Mouse (Mus musculus) forebrain, embryonic 15.5 days (tissue): ENCODE results near the gene Depp1. TPM values are rescaled to one million over a fixed set of nuclear protein-coding genes. Genes with fewer than 3 reads are reported as not detected.
"Not testable (repeated sequence)": the region's sequence is repeated elsewhere in the genome, so short reads cannot be mapped to it uniquely, and the experiment has no call there.

Source experiments
- ATAC-seq: fragments of 200-750 bp; cut with Nextera tagmentation; replicated peaks from 2 replicates; pipeline ENCODE4 v1.8.0; 2017; ENCODE audit warnings: mild to moderate bottlenecking, moderate TSS enrichment, moderate library complexity
- H3K27ac ChIP-seq: fragments of 300-500 bp; sonication (generic); replicated peaks from 2 replicates; pipeline ENCODE4 v1.5.1; 2015; ENCODE audit warnings: mild to moderate bottlenecking, inconsistent platforms
- H3K27me3 ChIP-seq: fragments of 300-500 bp; sonication (generic); 2 replicates; pipeline ENCODE4 v1.6.1; 2015; ENCODE audit warnings: inconsistent platforms
- H3K36me3 ChIP-seq: fragments of 300-500 bp; sonication (generic); 2 replicates; pipeline ENCODE4 v1.6.1; 2015; ENCODE audit warnings: mild to moderate bottlenecking, inconsistent platforms
- H3K4me1 ChIP-seq: fragments of 300-500 bp; sonication (generic); 2 replicates; pipeline ENCODE4 v1.6.1; 2015; ENCODE audit warnings: inconsistent platforms
- H3K4me2 ChIP-seq: fragments of 300-500 bp; sonication (generic); replicated peaks from 2 replicates; pipeline ENCODE4 v1.6.1; 2015; ENCODE audit warnings: mild to moderate bottlenecking, inconsistent platforms
- H3K4me3 ChIP-seq: fragments of 300-500 bp; sonication (generic); 2 replicates; pipeline ENCODE4 v1.5.1; 2015; ENCODE audit warnings: mild to moderate bottlenecking, inconsistent platforms
- H3K9ac ChIP-seq: fragments of 300-500 bp; sonication (generic); replicated peaks from 2 replicates; pipeline ENCODE4 v1.6.1; 2015; ENCODE audit warnings: mild to moderate bottlenecking, inconsistent platforms
- H3K9me3 ChIP-seq: fragments of 300-500 bp; sonication (generic); 2 replicates; pipeline ENCODE4 v1.6.1; 2016; ENCODE audit warnings: inconsistent platforms
- WGBS: fragments of 180-500 bp; shearing (Covaris S2); methylation state at CpG from one replicate; pipeline ENCODE4 v1.1.7; 2015; ENCODE audit warnings: mixed read lengths; 5-methylcytosine and 5-hydroxymethylcytosine counted together
- polyA plus RNA-seq: library from polyadenylated mRNA; unstranded; fragments of >200 nt; fragmentation: Nextera tagmentation; extraction: Ambion mirVana; gene quantifications from 2 replicates; pipeline ENCODE4 v1.2.1, GENCODE M21; 2015

The Depp1 gene
- 7.2 and 8.1 TPM in 2 replicates for polyA plus RNA-seq

DNA sequence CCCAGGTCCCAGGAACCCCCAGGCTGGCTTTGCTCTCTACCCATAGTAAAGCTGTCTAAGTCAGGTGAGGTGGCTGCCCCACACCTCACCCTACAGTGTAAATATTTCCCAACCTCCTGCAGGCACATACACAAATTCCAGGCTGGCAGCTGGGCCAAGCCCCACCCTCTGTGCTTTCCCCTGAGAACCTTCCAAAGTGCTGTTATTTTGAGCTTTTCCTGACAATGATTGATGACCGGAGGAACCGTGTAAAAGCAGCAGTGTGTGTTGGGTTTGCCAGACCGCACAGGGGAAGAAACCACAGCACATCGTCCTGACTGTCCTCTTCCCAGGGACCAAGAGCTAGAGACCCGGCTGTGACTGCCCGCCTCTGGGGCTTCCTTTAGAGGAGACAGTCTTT is at the start of gene Depp1:
Gene Depp1, plus strand, starts transcription at position 204 of the 400 bp plus-strand sequence.
- no peak within 1 kb of the TSS for H3K27ac ChIP-seq
- H3K36me3 ChIP-seq: no peaks in the 10 kb centered on the region
- no peaks in the 10 kb centered on the region for H3K4me1 ChIP-seq
- H3K27me3 ChIP-seq: no peaks in the 10 kb centered on the region
- H3K4me2 ChIP-seq: no peak within 1 kb of the TSS
- no peak within 1 kb of the TSS for H3K9ac ChIP-seq
- ATAC-seq: no peak
- no peak within 1 kb of the TSS for H3K4me3 ChIP-seq
- WGBS: 72% methylated on average over 6 of the region's 6 CpGs
- H3K9me3 ChIP-seq: no peaks in the 10 kb centered on the region

GRCm38 (mm10) chr6:116600969-116601368 is 49.4 kb upstream of the Depp1 start:
- not testable (repeated sequence) for ATAC-seq, H3K9me3 ChIP-seq, H3K9ac ChIP-seq, H3K36me3 ChIP-seq, H3K27me3 ChIP-seq, H3K4me1 ChIP-seq, H3K4me3 ChIP-seq, H3K27ac ChIP-seq, H3K4me2 ChIP-seq

GRCm38 (mm10) chr6:116607230-116607629 is 43.2 kb upstream of the Depp1 start:
- no peaks in the 10 kb centered on the region for H3K36me3 ChIP-seq
- no peak for ATAC-seq
- H3K4me2 ChIP-seq: no peak overlapping the region
- no peaks in the 10 kb centered on the region for H3K9me3 ChIP-seq
- WGBS: 53% methylated on average over 4 of the region's 4 CpGs
- no peak overlapping the region for H3K9ac ChIP-seq
- no peaks in the 10 kb centered on the region for H3K27me3 ChIP-seq
- no peaks in the 10 kb centered on the region for H3K4me1 ChIP-seq
- H3K4me3 ChIP-seq: no peak overlapping the region
- no peak overlapping the region for H3K27ac ChIP-seq

DNA sequence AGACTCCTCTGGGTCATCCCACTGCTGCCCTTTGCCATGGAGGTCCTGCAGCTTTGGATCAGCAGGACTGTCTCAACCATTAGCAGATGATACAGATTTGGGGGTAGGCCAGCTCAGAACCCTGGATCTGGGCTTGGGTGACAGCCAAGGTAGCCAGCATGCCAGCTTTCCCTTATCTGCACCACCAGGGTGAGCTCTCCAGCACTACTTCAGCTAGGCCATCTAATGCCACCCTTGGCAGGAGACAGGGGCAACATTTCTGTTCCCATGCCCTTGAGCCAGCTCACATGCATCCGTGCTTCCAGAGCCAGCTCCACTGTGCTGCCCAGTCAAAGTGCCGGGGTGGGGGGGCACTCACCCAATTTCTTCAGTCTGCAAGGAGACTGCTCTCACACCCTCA is 34.7 kb upstream of the Depp1 start:
- no peaks in the 10 kb centered on the region for H3K36me3 ChIP-seq
- no peaks in the 10 kb centered on the region for H3K27me3 ChIP-seq
- H3K27ac ChIP-seq: no peak overlapping the region
- no peak for ATAC-seq
- H3K4me1 ChIP-seq: no peaks in the 10 kb centered on the region
- no peak overlapping the region for H3K9ac ChIP-seq
- H3K4me3 ChIP-seq: no peak overlapping the region
- 95% methylated on average over 2 of the region's 2 CpGs for WGBS
- no peak overlapping the region for H3K4me2 ChIP-seq
- H3K9me3 ChIP-seq: no peaks in the 10 kb centered on the region

- Histone ChIP-seq H3K27ac (no peak overlapping the region), H3K36me3 (no peaks in the 10 kb centered on the region), H3K9me3 (no peaks in the 10 kb centered on the region), H3K4me3 (no peak overlapping the region), H3K27me3 (no peaks in the 10 kb centered on the region), H3K4me1 (no peaks in the 10 kb centered on the region), H3K4me2 (no peak overlapping the region), H3K9ac (no peak overlapping the region)
- no peak for ATAC-seq
These were observed 32.3 kb upstream of the Depp1 start for GRCm38 (mm10) chr6:116618073-116618472.

DNA sequence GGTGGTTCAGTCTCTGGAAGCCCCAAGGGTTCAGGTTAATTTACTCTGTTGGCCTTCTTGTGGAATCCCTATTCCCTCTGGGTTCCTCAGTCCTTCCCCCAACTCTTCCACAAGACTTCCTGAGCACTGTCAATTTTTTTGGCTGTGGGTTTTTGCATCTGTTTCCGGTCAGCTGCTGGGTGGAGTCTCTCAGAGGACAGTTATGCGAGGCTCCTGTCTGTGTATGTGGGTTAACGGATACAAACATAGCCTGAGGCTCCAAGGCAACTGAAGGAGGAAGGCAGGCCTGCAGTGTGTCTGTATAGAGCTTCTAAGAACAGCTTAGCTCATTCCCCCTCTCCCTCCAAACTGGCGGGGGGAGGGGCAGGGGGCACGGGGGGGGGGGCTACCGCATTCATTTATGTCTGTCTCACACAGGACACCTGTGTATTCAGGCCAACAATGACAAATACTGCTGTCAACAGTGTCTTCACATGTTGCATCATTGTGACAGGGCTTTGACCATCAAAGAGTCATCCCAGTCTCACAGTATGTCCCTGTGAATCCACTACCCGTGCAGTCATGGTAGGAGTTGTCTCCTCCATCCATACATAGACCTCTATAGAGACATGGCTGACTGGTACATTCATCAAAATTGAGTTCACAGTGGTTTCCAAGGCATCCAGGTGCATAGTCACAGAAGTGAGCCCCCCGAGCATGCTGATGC is 28.9 kb upstream of the Depp1 start:
- H3K27ac ChIP-seq: no peak overlapping the region
- WGBS: 73% methylated on average over 8 of the region's 8 CpGs
- no peak for ATAC-seq

DNA sequence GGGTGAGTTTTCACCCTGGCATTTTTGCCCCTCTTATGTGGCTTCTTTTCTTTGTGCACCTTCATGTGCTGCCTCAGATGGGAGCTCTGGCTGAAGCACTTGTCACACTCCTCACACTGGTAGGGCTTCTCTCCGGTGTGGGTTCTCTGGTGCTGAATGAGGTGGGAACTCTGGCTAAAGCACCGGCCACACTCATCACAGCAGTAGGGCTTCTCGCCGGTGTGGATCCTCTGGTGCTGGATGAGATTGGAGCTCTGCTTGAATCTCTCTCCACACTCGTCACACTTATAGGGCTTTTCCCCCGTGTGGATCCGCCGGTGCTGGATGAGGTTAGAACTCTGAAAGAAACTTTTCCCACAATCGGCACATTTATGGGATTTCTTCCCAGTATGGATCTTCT is 24.0 kb upstream of the Depp1 start:
- not testable (repeated sequence) for H3K9me3 ChIP-seq, H3K9ac ChIP-seq, H3K4me3 ChIP-seq, H3K27me3 ChIP-seq, H3K4me2 ChIP-seq, H3K27ac ChIP-seq, ATAC-seq
- Histone ChIP-seq H3K4me1 (peaks cover 26% of the 10 kb centered on the region), H3K36me3 (peaks cover 27% of the 10 kb centered on the region)
- WGBS: 95% methylated on average over 9 of the region's 9 CpGs

More for the DNA sequence above, 28.9 kb upstream of the Depp1 start:
- Histone ChIP-seq H3K4me2 (no peak overlapping the region), H3K36me3 (peaks cover 21% of the 10 kb centered on the region), H3K9ac (no peak overlapping the region), H3K4me1 (peaks cover 8% of the 10 kb centered on the region), H3K27me3 (no peaks in the 10 kb centered on the region), H3K4me3 (no peak overlapping the region), H3K9me3 (no peaks in the 10 kb centered on the region)

GRCm38 (mm10) chr6:116628095-116628494 is 22.3 kb upstream of the Depp1 start:
- Histone ChIP-seq H3K9ac (peak overlapping the region; percentile 100), H3K4me2 (peak overlapping the region; percentile 65), H3K4me1 (peaks cover 26% of the 10 kb centered on the region), H3K27ac (peak overlapping the region; percentile 95), H3K36me3 (peaks cover 27% of the 10 kb centered on the region), H3K9me3 (no peaks in the 10 kb centered on the region), H3K4me3 (peak overlapping the region; percentile 97), H3K27me3 (no peaks in the 10 kb centered on the region)
- ATAC-seq: no peak
- WGBS: 9% methylated on average over 9 of the region's 9 CpGs

- H3K9me3 ChIP-seq: no peaks in the 10 kb centered on the region
- ATAC-seq: peak; percentile 98
- peaks cover 26% of the 10 kb centered on the region for H3K4me1 ChIP-seq
- H3K36me3 ChIP-seq: peaks cover 27% of the 10 kb centered on the region
- no peaks in the 10 kb centered on the region for H3K27me3 ChIP-seq
- WGBS: under 1% methylated on average over 55 of the region's 56 CpGs
- H3K4me2 ChIP-seq: peak within 1 kb of the TSS; percentile 65
- peak within 1 kb of the TSS; percentile 97 for H3K4me3 ChIP-seq
- peak within 1 kb of the TSS; percentile 95 for H3K27ac ChIP-seq
- H3K9ac ChIP-seq: peak within 1 kb of the TSS; percentile 100
These were observed 21.8 kb upstream of the Depp1 start, which contains the start of gene Zfp422 for GRCm38 (mm10) chr6:116628539-116629171. Zfp422 (minus strand) TSS chr6:116628999.

GRCm38 (mm10) chr6:116629766-116630165 is 20.6 kb upstream of the Depp1 start:
- H3K36me3 ChIP-seq: peaks cover 18% of the 10 kb centered on the region
- ATAC-seq: no peak
- H3K4me2 ChIP-seq: no peak overlapping the region
- no peaks in the 10 kb centered on the region for H3K9me3 ChIP-seq
- WGBS: 91% methylated on average over 10 of the region's 10 CpGs
- peaks cover 26% of the 10 kb centered on the region for H3K4me1 ChIP-seq
- H3K4me3 ChIP-seq: no peak overlapping the region
- no peak overlapping the region for H3K9ac ChIP-seq
- H3K27ac ChIP-seq: peak overlapping the region; percentile 95; the same call in 1 of the 2 replicates
- H3K27me3 ChIP-seq: no peaks in the 10 kb centered on the region

DNA sequence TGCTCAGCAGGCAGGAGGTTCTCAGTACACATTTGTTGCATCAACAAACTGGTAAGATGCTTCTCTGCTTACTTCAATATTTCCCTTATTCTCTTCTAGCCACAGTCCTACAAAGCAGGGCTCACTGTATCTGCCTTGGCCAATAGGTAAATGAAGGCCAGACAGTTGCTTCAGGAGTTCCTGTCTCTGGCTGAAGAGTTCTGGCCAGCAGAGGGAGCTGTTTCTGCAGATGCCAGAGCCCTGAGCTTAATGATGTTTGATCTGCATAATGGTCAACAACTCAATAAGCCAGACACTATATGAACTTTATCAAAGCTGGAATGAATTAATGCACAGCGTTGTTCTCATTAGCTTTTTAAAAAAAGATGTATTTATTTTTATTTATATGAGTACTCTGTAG is 18.3 kb upstream of the Depp1 start:
- no peak for ATAC-seq
- Histone ChIP-seq H3K4me2 (no peak overlapping the region), H3K4me1 (peaks cover 17% of the 10 kb centered on the region), H3K27me3 (no peaks in the 10 kb centered on the region), H3K9me3 (no peaks in the 10 kb centered on the region), H3K4me3 (no peak overlapping the region), H3K27ac (no peak overlapping the region), H3K9ac (no peak overlapping the region), H3K36me3 (no peaks in the 10 kb centered on the region)
- WGBS: 48% methylated on average over 1 of the region's 1 CpGs

DNA sequence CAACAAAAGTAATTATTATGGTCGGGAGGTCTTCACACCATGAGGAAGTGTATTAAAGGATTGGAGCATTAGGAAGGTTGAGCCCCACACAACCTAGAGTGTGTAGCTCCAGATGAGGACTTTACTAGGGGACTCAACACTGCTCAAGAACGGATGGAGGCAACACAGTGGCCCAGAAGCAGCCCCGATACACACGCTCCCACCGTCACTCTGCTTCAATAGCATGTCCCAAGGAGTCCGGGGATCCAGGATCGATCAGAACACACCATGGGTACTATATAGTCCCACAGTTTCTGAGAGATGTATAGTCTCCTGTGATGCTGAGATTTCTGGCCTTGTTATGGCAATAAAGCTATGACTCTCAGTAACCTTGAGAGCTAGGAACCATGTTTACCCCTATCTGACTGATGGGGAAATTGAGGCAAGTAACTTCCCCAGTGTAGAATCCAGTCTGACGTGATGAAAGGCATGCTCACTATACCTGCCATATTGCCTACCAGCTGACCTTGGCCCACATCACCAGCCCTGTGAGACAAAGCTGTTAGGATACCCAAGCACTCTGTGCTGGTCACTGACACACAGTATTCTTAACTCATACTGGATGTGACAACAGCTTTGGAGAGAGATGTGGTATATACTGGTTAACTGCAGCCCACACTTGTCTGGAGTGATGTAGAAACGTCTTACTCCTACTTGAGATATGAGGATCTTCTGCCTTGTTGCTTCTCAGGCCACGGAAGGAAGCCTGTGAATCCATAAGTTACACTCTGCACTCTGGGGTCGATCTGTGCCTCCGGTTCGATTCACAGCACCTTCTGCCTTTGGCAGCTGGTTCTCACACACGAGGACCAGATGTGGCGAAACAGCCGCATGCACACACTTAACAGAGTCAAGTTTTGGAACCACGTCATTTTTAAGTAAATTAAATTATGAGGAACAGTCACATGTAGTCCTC is 16.4 kb upstream of the Depp1 start:
- H3K9me3 ChIP-seq: no peaks in the 10 kb centered on the region
- no peaks in the 10 kb centered on the region for H3K36me3 ChIP-seq
- no peak overlapping the region for H3K27ac ChIP-seq
- no peak overlapping the region for H3K9ac ChIP-seq
- H3K4me3 ChIP-seq: no peak overlapping the region
- no peak overlapping the region for H3K4me2 ChIP-seq
- H3K27me3 ChIP-seq: no peaks in the 10 kb centered on the region
- peaks cover 8% of the 10 kb centered on the region; the same call in 1 of the 2 replicates for H3K4me1 ChIP-seq
- 92% methylated on average over 17 of the region's 17 CpGs for WGBS
- no peak for ATAC-seq
